Mouse (Mus musculus) small intestine, adult 2 months (tissue): ENCODE measurements around the gene Npw.

ENCODE experiments used
- CTCF ChIP-seq: fragments of 200-500 bp; IDR thresholded peaks from 2 replicates; pipeline ENCODE4 v1.5.1; 2012; ENCODE audit warnings: low read depth, mild to moderate bottlenecking, control low read depth, inconsistent platforms, low read length, moderate library complexity, mixed read lengths; ENCODE audit not compliant: insufficient replicate concordance, insufficient read length; ENCODE audit errors: extremely low read depth
- POLR2A ChIP-seq: fragments of 200-500 bp; IDR thresholded peaks from 2 replicates; pipeline ENCODE4 v1.6.1; 2012; ENCODE audit warnings: low read depth, mild to moderate bottlenecking, control low read depth, inconsistent platforms, low read length, moderate library complexity

GRCm38 (mm10) chr17:24692385-24692784 is 34.1 kb upstream of the Npw start:
- no peak for TF ChIP-seq CTCF
- no peak for TF ChIP-seq POLR2A
